Mouse (Mus musculus) kidney, postnatal 25 days (tissue): ENCODE measurements around the gene Nop16.

ENCODE experiments used
- DNase-seq, 2 experiments: peaks; one replicate each; pipeline ENCODE4 v3.0.0; 2021; ENCODE audit warnings: mixed read lengths in 2 of 2

Nop16 gene

GRCm38 (mm10) chr13:54559656-54560055, 30.2 kb downstream of the Nop16 start:
- peak in 1 of 2 experiments; percentile 61 for DNase-seq

- peak; percentile 67 to 83 for DNase-seq
Observed at GRCm38 (mm10) chr13:54557652-54558051, 32.2 kb downstream of the Nop16 start.

- DNase-seq, result peak; percentile 68 to 86
Observed at GRCm38 (mm10) chr13:54556796-54557195, 33.1 kb downstream of the Nop16 start.

DNA sequence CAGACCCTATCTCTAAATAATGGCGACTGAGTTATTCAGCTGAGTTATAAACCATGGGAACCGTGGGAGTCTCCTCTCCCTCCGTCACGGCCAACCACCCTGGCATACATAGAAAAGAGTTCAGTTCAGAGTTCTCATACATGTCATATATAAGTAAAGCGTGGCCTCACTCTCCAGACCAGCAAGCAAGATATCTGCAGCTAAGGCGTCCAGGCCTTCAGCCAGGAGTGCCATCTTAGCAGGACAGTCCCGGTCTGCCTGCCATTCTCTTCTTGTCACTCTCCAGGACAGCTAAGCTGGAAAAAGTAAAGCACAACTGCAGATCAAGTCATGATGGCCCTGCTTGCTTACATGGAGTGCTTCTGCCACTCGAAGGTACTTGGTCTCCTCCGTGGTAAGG, 33.7 kb downstream of the Nop16 start:
- no peak for DNase-seq

GRCm38 (mm10) chr13:54548036-54548435, 41.9 kb downstream of the Nop16 start:
- peak; percentile 32 to 66 for DNase-seq
